Mouse (Mus musculus) T-helper 1 cell (primary cell): ENCODE data around the gene Vps50.
"Not testable (repeated sequence)": the region's sequence is repeated elsewhere in the genome, so short reads cannot be mapped to it uniquely, and the experiment has no call there.

Experiments
- in situ Hi-C: fragments of 300-600 bp; cut with MboI, MseI; formaldehyde crosslinking; loops from one replicate; pipeline ENCODE4 v1.15.1; 2025; ENCODE audit warnings: high pct_unique_total_duplicates

Vps50 gene

DNA sequence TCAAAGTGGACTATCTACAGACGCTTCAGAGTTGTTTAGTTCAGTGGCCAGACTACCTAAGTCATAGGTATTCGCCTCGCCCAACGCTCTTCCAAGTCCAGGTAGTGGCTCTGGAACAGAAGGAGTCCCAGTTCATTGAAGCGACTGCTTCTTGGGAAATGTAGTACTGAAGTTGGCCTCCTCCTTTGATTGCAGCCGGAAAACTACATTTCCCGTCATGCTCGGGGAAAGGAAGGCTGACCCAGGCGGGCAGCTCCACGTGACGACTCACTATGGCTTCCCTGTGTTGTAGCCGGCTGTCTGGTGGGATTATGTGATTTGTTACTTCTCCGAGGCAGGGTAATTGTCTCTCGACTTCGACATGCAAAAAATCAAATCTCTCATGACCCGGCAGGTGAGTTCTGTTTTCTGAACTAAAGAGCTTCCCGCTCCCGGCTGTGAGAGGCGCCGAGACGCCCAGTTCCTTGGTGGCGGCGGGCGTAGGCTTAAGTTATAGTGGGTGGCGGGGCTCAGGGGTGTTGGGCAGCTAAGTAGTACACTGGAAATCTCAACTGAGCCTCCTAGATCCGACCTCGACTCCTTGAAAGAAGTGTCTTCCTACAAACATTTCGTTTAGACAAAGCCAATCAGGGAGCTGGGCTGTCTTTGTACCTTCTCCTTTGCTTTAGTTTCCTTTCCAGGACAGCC lies at the start of gene Vps50, which contains the start of gene Hepacam2:
Vps50 (plus strand) TSS at position 221 of the 687 bp plus-strand sequence.
Hepacam2 (minus strand) TSS at position 137 of the 687 bp plus-strand sequence.
- in situ Hi-C loops = no loop called here

DNA sequence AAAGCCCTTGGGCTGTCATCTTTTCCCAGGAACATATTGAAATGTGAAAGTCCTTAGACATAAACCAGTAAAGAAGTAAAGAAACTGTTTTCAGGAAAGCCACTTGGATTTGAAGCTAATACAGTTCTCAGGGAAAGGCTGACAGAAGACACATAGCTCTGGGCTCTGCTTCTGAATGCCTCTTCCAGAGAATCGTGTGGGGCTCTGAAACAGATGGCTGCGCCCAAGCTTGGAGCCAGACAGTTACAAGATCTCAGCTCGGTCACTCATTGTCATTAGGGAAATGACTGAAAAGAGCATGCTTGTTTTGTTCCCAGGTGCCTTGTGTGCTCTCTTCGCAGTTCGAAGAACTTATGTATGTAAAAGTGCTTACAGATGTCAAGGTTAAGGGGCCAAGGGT lies 43.8 kb upstream of the Vps50 start:
- in situ Hi-C loops = no loop called here

DNA sequence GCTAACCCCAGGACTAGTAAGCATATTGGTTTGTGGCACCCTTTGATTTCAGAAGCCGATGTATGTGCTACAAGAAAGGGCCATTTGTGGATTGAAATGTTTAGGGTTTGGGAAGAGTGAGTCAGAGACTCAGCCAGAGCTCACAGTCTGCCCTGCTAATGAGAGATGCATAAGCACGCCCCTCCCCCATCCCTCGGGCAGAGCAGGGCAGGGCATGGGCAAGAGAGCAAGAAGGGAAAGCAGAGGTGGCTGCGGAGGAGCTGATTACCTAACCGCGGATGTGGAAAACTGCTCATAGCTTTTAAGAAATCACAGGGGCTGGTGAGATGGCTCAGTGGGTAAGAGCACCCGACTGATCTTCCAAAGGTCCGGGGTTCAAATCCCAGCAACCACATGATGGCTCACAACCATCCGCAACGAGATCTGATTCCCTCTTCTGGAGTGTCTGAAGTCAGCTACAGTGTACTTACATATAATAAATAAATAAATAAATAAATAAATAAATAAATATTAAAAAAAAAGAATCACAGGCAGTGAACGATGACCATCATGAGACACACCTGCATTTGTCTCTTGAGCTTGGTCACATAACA lies 42.1 kb upstream of the Vps50 start:
- in situ Hi-C loops = no loop called here

DNA sequence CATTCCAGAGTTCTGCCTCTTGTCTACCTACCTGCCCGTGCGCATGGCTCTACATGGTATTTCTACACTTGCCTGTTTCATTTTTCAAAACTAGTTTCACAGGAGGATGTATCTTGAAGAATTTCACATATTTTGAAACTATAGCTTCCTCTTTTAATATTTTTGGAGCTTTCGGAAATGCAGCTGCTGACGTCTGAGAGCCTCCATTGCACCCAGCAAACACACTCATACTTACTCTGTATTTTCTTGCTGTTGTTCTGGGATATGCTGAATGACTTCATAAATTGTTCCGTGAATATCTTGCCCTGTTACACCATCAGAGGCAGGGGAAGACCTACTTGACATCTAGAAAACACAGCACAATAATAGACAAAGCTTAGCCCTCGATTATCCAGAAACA lies 35.2 kb upstream of the Vps50 start:
- in situ Hi-C loops = no loop called here

DNA sequence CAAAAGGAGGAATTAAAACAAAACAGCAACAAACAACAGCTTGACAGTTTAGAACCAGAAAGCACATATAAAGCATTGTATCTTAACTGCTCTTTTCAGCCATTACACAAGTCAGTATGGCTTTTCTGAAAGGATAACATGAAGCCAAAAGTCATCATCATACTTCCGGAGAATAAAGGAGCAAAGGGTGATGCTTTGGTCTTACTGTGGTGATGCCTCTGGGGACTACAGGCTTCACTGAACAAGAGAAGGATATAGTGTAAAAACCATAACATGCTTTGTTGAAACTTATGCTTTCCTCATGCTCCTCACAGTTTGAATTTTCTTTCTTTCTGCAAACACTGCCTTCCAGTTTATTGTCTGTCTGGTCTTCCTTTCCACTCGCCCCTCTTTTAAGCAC lies 34.6 kb upstream of the Vps50 start:
- in situ Hi-C loops = no loop called here

DNA sequence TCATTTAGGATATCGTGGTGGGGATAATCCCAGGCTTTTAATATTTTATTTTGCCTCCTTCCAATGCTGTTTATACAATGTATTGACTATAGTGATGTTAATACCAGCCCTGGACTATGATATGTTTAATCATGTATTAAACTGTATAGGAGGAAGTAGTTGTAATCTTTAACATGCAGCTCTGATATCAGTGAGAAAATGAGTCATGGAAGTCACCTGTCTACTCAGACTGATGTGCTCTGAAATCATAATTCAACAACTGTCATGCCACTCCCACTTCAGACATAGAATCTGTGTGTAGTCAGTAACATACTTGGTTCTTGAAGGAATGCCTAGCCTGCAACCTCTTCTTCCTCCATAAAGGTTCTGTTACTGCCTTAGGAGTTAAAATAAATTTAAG lies 29.6 kb upstream of the Vps50 start:
- in situ Hi-C loops = no loop called here

DNA sequence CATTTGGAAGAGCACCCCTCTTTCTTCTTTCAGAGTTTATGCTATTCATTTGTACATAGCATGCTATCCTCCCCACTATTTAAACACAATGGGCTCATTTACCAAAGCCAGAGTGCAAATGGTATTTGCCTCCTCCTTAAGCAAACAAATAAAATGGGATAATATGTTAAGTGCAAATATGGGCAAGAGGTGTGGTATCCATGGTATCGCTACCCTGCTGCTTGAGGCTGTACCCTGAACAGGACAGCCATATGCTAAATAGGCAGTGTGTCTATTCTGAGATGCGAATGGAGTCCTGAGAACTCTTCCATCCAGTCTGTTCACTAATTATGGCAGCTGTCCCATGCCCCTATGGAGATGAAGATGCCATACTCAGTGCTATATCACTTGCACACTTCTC lies 27.5 kb upstream of the Vps50 start:
- in situ Hi-C loops = no loop called here

DNA sequence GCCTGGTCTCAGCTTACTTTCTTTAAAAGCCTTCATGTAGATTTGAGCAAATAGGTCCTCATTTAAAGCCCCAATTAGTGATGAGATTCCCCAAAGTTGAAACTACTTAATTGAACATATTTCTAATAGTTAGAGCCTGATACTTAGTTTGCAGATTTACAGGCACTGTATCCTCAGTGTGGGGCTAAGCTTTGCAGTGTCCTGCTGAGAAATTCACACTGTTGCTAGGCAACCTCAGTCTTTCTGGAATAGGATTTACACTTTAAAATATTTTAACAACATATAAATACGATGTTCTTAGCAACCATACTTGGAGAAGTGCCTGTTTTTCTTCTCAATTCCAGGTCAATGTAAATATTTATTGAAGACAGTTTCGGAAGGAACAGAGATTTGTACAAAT lies 21.9 kb upstream of the Vps50 start:
- in situ Hi-C loops = no loop called here

DNA sequence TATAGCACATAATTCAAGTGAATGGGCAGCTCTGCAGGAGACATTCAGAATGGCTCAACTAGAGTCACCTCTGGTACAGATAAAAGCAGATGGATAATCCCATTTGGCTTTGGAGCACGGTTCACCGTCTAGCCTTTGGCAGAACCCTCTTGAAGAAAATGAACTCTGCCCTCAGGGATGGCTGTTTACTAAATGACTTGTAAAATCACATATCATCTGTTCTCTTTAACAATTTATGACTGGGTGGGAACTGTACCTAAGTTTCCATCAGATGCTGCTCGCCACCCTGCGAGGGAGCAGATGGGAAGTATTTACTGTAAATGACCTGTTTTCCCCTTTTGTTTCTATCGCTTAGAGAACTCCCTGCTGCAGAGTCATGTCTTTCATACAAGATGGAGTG lies 18.3 kb upstream of the Vps50 start:
- in situ Hi-C loops = no loop called here

DNA sequence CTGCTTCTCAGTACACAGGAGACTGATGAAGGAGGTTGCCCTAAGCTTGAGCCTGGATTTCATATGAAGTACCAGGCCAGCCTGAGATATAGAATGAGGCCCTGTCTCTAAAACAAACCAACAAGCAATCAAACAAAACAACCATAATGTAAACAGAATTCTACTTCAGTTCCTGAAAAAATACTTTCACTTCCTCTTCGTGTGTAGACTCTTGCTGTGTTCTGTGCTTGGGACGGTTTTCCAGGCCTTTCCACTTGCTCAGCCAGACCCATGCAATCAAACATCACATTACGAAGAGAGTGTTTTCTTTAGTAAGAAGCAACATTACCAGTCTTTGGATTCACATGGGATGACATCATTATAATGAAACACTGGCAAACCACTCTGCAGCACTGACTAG lies 16.5 kb upstream of the Vps50 start:
- in situ Hi-C loops = no loop called here

DNA sequence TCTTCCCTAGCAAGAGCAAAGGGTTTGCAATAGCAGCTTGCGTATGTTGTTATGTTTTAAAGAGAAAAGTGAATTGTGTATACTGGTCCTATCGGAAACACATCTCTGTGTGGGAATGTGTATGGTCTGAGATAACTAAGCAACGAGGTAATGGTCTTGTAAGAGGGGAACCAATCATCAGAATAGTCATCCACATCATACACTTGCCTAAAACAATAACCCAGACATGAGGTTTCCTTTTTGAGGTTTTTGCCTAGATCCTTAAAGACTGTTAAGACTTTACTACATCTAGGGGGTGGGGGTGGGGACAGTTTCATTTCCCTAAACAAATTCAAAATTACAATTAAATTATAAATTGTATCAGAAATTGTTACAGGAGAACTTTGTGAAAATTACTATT lies 13.0 kb upstream of the Vps50 start:
- in situ Hi-C loops = no loop called here

DNA sequence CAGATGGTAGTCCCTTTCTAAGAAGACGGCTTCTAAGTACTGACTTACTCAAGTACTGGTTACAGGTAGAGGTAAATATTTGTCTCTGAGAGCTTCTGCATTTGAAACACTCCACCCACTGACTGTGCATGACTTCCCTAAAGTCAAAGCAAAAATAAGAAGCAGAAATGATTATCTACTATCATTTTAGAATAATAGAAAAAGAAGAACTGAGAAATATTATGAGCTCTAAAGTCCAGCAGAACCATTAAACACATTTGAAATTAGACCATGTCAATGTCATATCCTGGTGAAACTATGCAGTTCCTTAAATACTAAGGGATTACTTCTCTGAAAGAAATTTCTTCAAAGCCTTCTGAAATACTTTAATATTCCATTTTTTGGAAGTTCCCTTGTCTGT lies 10.8 kb upstream of the Vps50 start:
- in situ Hi-C loops = no loop called here

DNA sequence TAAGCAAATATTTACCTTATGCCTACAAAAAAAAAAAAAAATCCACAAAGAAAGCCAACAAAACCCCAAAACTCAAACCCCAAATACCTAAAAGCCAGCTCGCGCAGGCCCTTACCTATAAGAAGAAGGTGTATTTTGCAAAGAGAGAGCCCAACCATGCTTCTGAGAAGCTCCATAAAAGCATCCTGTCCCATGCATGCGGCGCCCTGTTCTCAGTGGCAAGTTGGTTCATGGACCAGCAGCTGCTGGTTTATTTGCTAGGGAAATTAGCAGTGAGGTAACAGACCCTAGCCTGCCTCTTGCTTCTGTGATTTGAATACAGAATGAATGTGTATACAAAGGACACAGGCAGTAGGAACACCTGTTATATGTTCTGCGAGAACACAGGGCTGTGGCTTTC lies 3.9 kb upstream of the Vps50 start:
- in situ Hi-C loops = no loop called here

DNA sequence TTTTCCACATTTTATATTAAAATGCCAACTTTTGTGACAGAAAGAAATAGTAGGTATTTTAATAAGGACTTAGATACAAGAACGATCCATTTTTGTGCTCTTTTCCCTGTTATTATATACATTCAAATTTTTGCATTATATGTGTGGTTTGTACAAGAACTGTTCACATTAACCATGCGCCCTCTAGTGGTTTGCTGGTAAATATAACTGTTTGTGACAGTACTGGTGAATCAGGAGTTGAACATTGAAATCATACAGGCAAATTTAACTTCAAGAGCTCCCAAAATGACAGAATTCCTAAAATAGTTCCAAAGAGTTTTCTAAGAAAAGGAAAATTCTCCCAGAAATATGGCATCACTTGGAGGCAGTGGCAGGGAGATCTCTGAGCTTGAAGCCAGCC lies 2.0 kb upstream of the Vps50 start:
- in situ Hi-C loops = no loop called here

DNA sequence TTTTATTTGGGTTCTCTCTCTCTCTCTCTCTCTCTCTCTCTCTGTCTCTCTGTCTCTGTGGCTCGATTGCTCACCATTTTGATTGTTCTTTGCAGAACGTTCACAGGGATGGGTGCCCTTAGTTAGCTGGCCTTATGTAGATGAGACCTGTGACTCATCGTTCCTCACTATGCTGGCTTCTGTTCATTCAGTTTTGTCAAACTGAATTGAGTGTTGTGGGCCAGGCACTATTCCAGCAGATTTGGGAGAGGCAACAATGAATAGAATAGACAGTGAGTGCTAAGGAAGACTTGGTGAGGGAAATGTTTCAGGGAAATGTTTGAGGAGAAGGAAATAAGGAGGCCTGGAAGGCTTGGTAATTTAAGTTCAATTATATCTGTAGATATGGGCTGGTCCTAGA lies 2.1 kb downstream of the Vps50 start:
- in situ Hi-C loops = no loop called here

DNA sequence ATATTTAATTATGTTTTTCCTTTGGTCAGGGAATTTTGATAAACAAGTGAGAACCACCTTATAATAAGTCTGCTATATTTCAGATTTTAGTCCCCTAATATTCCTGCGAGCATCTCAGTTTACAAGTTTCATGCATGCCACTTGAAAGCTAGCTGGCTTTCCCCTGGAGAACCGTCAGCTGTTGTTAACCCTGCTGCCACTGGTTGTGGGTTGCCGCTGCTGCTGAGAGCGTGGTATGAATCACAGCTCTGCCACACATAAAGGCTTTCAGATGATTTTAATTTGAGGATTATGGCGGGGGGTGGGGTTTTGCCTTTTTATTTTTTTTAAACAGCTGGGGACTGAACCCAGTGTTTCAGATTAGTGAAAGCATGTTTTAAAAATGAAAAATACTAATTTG lies 7.1 kb downstream of the Vps50 start:
- in situ Hi-C loops = no loop called here

DNA sequence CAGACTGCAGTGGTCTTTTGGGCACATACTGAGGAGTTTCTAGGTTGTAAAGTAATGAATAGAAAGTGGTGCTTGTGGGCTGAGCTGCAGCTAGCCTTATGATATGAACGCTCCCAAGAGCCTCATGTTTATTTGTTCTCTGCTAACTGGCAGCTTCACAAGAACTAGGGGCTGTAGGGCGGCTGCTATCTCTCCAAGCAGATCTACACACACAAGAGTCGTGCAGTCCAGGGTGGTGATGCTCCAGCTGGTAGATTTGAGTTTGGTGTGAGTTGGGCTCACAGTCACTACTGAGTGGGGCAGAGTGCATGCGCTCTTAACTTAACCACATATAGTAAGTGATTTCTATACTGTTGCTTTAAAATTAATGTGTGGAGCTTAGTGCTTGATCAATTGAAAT lies 8.9 kb downstream of the Vps50 start:
- in situ Hi-C loops = no loop called here

DNA sequence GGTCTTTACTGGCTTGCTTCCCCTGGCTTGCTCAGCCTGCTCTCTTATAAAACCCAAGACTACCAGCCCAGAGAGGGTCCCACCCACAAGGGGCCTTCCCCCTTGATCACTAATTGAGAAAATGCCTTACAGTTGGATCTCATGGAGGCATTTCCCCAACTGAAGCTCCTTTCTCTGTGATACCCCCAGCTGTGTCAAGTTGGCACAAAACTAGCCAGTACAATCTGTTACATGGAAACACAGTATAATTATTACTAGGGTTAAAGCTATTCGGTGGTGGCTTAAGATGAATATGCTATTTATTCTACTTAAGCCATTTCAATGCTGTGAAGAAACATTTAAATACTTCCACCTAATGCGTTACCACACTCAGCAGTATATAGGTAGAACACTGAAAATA lies 10.0 kb downstream of the Vps50 start:
- in situ Hi-C loops = not testable (repeated sequence)

DNA sequence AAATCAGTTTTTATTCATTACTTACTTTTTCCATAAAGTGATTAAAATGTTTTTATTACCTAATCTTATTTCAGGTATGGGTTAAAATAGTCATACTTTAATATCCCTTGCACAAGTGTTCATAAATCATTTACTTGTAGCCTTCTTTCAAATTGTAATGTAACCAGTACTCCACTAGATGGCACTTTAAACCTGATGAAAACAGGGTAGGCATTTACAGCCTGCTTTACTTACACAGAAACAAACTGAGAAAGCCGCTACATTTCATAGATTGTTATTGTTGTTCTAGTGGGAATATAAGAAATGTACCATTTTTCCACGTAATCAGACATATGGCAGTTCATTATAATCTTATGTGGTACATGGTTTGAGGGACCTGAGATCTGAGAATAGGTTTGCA lies 11.6 kb downstream of the Vps50 start:
- in situ Hi-C loops = no loop called here

DNA sequence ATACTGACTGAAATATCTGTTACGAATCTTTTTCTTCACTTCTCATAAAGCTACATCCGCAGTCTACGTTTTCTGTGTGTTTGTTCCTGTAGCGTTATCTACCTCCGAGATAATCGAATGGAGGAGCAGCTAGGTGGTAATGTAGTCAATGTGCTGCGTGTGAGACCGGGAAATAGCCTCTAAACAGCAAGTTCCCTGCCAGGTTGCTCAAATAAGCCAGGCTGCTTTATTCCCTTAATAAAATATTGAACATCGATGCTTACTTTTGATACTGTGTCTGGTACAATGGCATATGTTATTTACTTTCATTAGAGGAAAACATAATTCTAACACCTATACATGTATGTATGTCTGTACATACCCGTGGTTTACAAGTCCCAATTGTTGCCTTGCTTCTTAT lies 12.9 kb downstream of the Vps50 start:
- in situ Hi-C loops = no loop called here

DNA sequence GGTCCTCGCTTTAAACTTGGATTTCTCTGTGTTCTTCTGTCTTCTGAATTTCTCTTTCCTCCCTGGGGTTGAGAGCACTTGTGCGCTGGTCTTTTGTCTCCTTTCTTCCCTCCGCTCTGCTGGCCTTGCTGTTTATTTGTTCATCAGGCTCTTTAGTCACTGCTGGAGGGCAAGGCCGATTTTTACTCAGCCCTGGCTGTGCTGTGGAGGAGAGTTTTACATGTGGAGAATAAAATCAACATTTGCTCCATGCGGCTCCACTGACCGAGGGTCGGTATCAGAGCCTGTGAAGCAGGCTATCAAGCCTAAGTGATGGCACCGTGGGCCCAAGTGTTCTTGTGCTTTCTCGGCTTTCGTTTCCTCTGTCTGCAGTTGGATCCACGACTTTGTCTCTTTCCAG lies 13.4 kb downstream of the Vps50 start:
- in situ Hi-C loops = no loop called here

DNA sequence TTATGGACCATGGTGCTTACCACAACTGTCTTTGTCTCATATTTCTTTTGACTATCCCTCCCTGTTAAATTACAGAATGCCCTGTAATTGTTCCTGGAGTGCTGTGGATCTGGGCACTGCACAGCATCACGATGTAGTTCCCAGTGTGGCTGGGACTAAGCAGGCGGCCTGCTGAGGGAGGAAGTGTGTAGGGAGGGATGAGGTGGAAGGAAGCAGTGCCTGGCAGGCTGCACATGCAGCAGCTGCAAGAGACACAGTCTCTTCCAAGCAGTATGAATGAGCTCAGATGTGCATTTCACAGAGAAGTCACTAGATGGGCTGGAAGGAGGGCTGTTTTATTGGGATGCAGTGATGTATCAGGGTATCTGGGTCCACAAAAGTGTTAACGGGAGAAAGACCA lies 14.4 kb downstream of the Vps50 start:
- in situ Hi-C loops = no loop called here

DNA sequence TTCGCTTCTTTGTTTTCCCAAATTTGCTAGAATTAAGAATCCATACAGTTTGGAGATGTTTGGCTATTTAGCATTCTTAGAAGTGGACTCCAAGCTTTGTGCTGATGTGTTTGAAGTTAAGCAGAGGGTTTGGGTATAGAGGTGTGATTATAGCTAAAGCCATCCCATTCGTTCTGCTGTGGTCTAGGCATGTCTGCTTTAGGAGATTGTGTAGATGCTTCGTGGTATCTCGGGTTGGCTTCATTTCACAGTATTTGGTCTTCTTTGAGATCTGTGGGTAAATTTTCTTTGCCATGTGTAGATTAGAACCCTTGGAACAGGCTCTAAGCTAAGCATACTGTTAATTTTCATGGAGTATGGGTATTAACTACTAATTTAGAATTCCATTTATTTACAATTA lies 30.0 kb downstream of the Vps50 start:
- in situ Hi-C loops = no loop called here

DNA sequence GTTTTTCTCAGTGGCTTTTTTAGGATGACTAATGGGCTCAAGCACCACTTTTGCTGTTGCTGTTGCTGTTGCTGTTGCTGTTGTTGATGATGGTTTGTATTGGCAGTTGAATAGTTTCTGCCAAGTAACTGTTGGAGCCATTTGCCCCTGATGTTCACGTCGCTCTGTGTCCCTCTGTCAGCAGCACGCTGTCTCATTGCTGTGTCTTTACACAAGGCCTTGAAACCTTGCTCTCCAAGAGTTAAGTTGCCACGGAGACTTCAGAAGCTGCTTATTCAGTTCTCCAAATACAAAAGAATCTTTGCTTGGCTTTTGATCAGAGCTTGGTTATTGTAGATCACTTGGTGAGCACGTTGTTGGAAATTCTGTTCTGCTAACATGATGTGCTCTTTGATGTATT lies 33.3 kb downstream of the Vps50 start:
- in situ Hi-C loops = no loop called here
